Mouse (Mus musculus) lung, embryonic 16.5 days (tissue): ENCODE measurements around the gene Pigk. TPM values are rescaled to one million over a fixed set of nuclear protein-coding genes. Genes with fewer than 3 reads are reported as not detected.
A peak's percentile ranks its signal among the peaks of the same experiment; 100 is the strongest.

Experiments used
- ATAC-seq: fragments of 200-750 bp; cut with Nextera tagmentation; 2 replicates; pipeline ENCODE4 v1.8.0; 2017; ENCODE audit warnings: low read depth, mild to moderate bottlenecking, moderate library complexity
- H3K27ac ChIP-seq: fragments of 300-500 bp; sonication (generic); 2 replicates; pipeline ENCODE4 v1.5.1; 2014; ENCODE audit warnings: mild to moderate bottlenecking, control low read depth, low read length
- H3K27me3 ChIP-seq: fragments of 300-500 bp; sonication (generic); 2 replicates; pipeline ENCODE4 v1.6.1; 2014; ENCODE audit warnings: low read depth, low read length, mixed read lengths; ENCODE audit not compliant: control insufficient read depth, insufficient read depth
- H3K36me3 ChIP-seq: fragments of 300-500 bp; sonication (generic); 2 replicates; pipeline ENCODE4 v1.6.1; 2014; ENCODE audit warnings: low read length; ENCODE audit not compliant: control insufficient read depth, insufficient read depth
- H3K4me1 ChIP-seq: fragments of 300-500 bp; sonication (generic); replicated peaks from 2 replicates; pipeline ENCODE4 v1.6.1; 2014; ENCODE audit warnings: low read length, mixed read lengths; ENCODE audit not compliant: control insufficient read depth, insufficient read depth
- H3K4me2 ChIP-seq: fragments of 300-500 bp; sonication (generic); 2 replicates; pipeline ENCODE4 v1.6.1; 2014; ENCODE audit warnings: low read depth, low read length, control low read depth
- H3K4me3 ChIP-seq: fragments of 300-500 bp; sonication (generic); 2 replicates; pipeline ENCODE4 v1.5.1; 2014; ENCODE audit warnings: mild to moderate bottlenecking, low read length, control low read depth
- H3K9ac ChIP-seq: fragments of 300-500 bp; sonication (generic); 2 replicates; pipeline ENCODE4 v1.6.1; 2014; ENCODE audit warnings: low read length, control low read depth
- H3K9me3 ChIP-seq: fragments of 300-500 bp; sonication (generic); 2 replicates; pipeline ENCODE4 v1.6.1; 2016; ENCODE audit warnings: low read length; ENCODE audit not compliant: control insufficient read depth
- WGBS: fragments of 180-500 bp; shearing (Covaris S2); extraction: QIAGEN DNeasy Blood & Tissue Kit; methylation state at CpG from one replicate; pipeline ENCODE4 v1.1.7; 2014; 5-methylcytosine and 5-hydroxymethylcytosine counted together
- polyA plus RNA-seq: library from polyadenylated mRNA; unstranded; fragments of >200 nt; fragmentation: Nextera tagmentation; extraction: Ambion mirVana; gene quantifications from 2 replicates; pipeline ENCODE4 v1.2.1, GENCODE M21; 2015

The Pigk gene
- polyA plus RNA-seq, 1 experiment from 2014 or later = 50.3 TPM

DNA sequence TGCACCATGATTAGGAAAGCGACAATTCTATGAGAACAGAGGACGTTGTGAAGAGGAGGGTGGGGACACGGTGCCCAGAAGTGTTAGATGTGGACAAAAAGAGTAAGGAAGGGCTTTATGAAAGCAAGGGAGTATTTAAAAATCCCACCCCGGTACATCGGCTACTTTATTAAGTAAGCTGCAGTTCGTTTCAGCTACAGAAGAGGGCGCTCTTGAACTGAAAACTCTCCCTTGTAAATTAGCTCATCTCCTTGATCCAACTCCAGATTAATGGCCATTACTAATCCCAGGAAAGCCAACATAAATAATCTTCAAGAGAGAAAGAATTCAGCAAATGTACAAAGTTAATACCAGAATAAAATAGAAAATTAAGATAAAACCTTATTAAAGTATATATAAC, 47.2 kb downstream of the Pigk start:
- H3K9me3 ChIP-seq = no peaks in the 10 kb centered on the region
- WGBS = 23% methylated on average over 7 of the region's 7 CpGs
- no peak for ATAC-seq
- H3K4me1 ChIP-seq = peaks cover 22% of the 10 kb centered on the region
- no peak overlapping the region for H3K4me3 ChIP-seq
- H3K4me2 ChIP-seq = no peak overlapping the region
- no peaks in the 10 kb centered on the region for H3K36me3 ChIP-seq
- H3K27ac ChIP-seq = no peak overlapping the region
- H3K27me3 ChIP-seq = no peaks in the 10 kb centered on the region
- H3K9ac ChIP-seq = no peak overlapping the region

- Histone ChIP-seq H3K36me3 (no peaks in the 10 kb centered on the region), H3K4me3 (no peak overlapping the region), H3K27me3 (no peaks in the 10 kb centered on the region), H3K9ac (no peak overlapping the region), H3K9me3 (no peaks in the 10 kb centered on the region), H3K4me2 (no peak overlapping the region), H3K4me1 (peaks cover 22% of the 10 kb centered on the region), H3K27ac (no peak overlapping the region)
- peak; percentile 49 for ATAC-seq
- WGBS = 54% methylated on average over 8 of the region's 8 CpGs
Observed at GRCm38 (mm10) chr3:152761661-152762060, 47.8 kb downstream of the Pigk start.

- Histone ChIP-seq H3K9me3 (no peaks in the 10 kb centered on the region), H3K9ac (no peak overlapping the region), H3K27ac (no peak overlapping the region), H3K4me1 (peaks cover 20% of the 10 kb centered on the region), H3K4me3 (no peak overlapping the region), H3K36me3 (no peaks in the 10 kb centered on the region), H3K4me2 (no peak overlapping the region), H3K27me3 (no peaks in the 10 kb centered on the region)
- ATAC-seq = no peak
- 90% methylated on average over 8 of the region's 8 CpGs for WGBS
Observed at GRCm38 (mm10) chr3:152762302-152762701, 48.4 kb downstream of the Pigk start.

DNA sequence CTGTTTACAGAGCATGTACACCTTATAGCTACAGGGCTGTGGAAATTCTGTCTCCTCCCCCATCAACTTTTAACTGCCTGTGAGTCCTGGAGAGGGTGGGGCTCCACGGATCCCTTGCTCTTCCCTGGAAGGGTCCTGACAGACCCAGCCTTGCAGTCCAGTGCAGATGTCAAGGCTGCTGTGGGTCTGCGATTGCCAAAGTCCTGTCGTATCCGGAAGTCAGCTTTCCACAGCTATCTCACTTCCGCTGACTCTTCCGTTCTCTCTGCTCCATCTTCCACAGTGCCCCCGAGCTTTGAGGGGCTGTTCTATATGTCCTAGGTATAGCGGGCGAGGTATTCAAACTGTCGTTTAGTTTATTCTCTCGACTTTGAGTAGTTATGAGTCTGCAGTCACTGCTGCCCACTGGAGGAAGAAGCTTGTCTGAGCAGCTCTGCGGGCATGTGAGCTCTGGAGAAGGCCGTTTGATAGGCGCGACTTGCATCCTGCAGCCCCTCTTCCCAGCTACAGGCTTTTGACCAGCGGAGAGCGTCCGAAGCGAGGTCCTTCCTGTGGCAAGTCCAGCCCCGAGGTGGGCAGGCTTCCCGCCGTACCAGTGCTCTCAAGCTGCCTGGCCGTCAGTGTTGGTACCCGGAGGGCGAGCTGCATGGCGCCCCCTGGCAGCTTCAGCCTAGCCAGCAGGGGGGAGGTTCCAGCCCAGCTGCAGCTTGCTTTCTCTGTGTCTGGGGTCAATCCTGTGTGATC, 49.4 kb downstream of the Pigk start:
- ATAC-seq = peak; percentile 60
- no peaks in the 10 kb centered on the region for H3K9me3 ChIP-seq
- H3K27me3 ChIP-seq = no peaks in the 10 kb centered on the region
- peaks cover 14% of the 10 kb centered on the region for H3K4me1 ChIP-seq
- H3K36me3 ChIP-seq = no peaks in the 10 kb centered on the region
- peak overlapping the region; percentile 38 for H3K4me3 ChIP-seq
- peak overlapping the region; percentile 55 for H3K4me2 ChIP-seq
- H3K9ac ChIP-seq = peak overlapping the region; percentile 58
- WGBS = 21% methylated on average over 26 of the region's 26 CpGs
- peak overlapping the region; percentile 46; the same call in 1 of the 2 replicates for H3K27ac ChIP-seq

- Histone ChIP-seq H3K36me3 (no peaks in the 10 kb centered on the region), H3K9ac (no peak overlapping the region), H3K9me3 (no peaks in the 10 kb centered on the region), H3K27ac (no peak overlapping the region), H3K4me3 (no peak overlapping the region), H3K27me3 (no peaks in the 10 kb centered on the region), H3K4me2 (no peak overlapping the region), H3K4me1 (peaks cover 6% of the 10 kb centered on the region; the same call in 1 of the 2 replicates)
- no peak for ATAC-seq
- 60% methylated on average over 8 of the region's 8 CpGs for WGBS
Observed at GRCm38 (mm10) chr3:152764516-152765312, 50.8 kb downstream of the Pigk start.

- WGBS = 66% methylated on average over 11 of the region's 11 CpGs
- Histone ChIP-seq H3K4me1 (peaks cover 3% of the 10 kb centered on the region; the same call in 1 of the 2 replicates), H3K27me3 (no peaks in the 10 kb centered on the region)
Observed at GRCm38 (mm10) chr3:152767485-152767884, 53.6 kb downstream of the Pigk start.

GRCm38 (mm10) chr3:152770056-152770455, 56.2 kb downstream of the Pigk start:
- H3K4me2 ChIP-seq = no peak overlapping the region
- WGBS = 80% methylated on average over 6 of the region's 6 CpGs
- ATAC-seq = no peak

More at GRCm38 (mm10) chr3:152767485-152767884, 53.6 kb downstream of the Pigk start:
- no peak overlapping the region for H3K4me3 ChIP-seq
- no peak overlapping the region for H3K4me2 ChIP-seq
- no peaks in the 10 kb centered on the region for H3K9me3 ChIP-seq
- no peak for ATAC-seq
- H3K36me3 ChIP-seq = no peaks in the 10 kb centered on the region
- H3K9ac ChIP-seq = no peak overlapping the region
- no peak overlapping the region for H3K27ac ChIP-seq

GRCm38 (mm10) chr3:152776363-152776762, 62.5 kb downstream of the Pigk start:
- no peak overlapping the region for H3K27ac ChIP-seq
- H3K27me3 ChIP-seq = no peaks in the 10 kb centered on the region
- 69% methylated on average over 6 of the region's 6 CpGs for WGBS
- H3K4me3 ChIP-seq = no peak overlapping the region
- H3K9me3 ChIP-seq = no peaks in the 10 kb centered on the region
- H3K4me2 ChIP-seq = no peak overlapping the region
- no peak overlapping the region for H3K9ac ChIP-seq
- no peak for ATAC-seq
- H3K4me1 ChIP-seq = 0 out of 2 replicates have a peak, but pooled peaks cover 4% of the 10 kb centered on the region
- H3K36me3 ChIP-seq = no peaks in the 10 kb centered on the region

More at GRCm38 (mm10) chr3:152770056-152770455, 56.2 kb downstream of the Pigk start:
- Histone ChIP-seq H3K9ac (no peak overlapping the region), H3K27ac (no peak overlapping the region), H3K27me3 (no peaks in the 10 kb centered on the region), H3K4me3 (no peak overlapping the region), H3K36me3 (no peaks in the 10 kb centered on the region), H3K4me1 (no peaks in the 10 kb centered on the region; the same call in 1 of the 2 replicates), H3K9me3 (no peaks in the 10 kb centered on the region)

- ATAC-seq = no peak
- Histone ChIP-seq H3K36me3 (no peaks in the 10 kb centered on the region), H3K4me3 (no peak overlapping the region), H3K27me3 (no peaks in the 10 kb centered on the region), H3K4me2 (no peak overlapping the region), H3K27ac (no peak overlapping the region), H3K4me1 (0 out of 2 replicates have a peak, but pooled peaks cover 4% of the 10 kb centered on the region), H3K9me3 (no peaks in the 10 kb centered on the region), H3K9ac (no peak overlapping the region)
- WGBS = 61% methylated on average over 16 of the region's 16 CpGs
Observed at GRCm38 (mm10) chr3:152776872-152777540, 63.1 kb downstream of the Pigk start.
